Mouse (Mus musculus) bone marrow macrophage, adult 2 months (primary cell): Measurements from ENCODE around the gene Gabrb3.

Experiments
- CTCF ChIP-seq: IDR thresholded peaks from 2 replicates; pipeline ENCODE4 v1.5.1; 2012; ENCODE audit warnings: low read depth, mild to moderate bottlenecking, low read length, moderate library complexity
- POLR2A ChIP-seq: IDR thresholded peaks from 2 replicates; pipeline ENCODE4 v1.6.1; 2012; ENCODE audit warnings: mild to moderate bottlenecking, low read depth, low read length, borderline replicate concordance

DNA sequence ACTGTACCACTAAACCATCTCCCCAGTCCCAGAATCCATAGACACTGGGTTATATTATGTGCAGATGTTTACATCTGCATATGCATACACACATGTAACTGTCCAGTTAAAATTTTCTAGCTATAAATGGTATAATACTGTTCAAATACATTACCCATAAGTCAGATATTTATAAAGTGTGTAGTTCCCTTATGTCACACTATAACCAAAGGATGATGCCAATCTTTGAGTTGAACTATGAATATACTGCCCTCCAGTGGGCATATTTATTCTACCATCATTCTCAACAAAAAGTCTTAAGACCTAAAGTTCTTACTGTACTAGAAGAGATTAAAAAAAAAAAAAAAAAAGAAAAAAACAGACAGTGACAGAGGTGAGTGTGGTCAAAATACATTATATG is 63.4 kb downstream of the Gabrb3 start:
- TF ChIP-seq CTCF (no peak), POLR2A (no peak)
